Mouse (Mus musculus): ENCODE data around the gene Adam1b. TPM values are rescaled to one million over a fixed set of nuclear protein-coding genes. Genes with fewer than 3 reads are reported as not detected.
"Not testable (repeated sequence)": the region's sequence is repeated elsewhere in the genome, so short reads cannot be mapped to it uniquely, and the experiment has no call there.

Gene Adam1b
- polyA plus RNA-seq (2017; shearing (Covaris generic)), result not detected

GRCm38 (mm10) chr5:121503231-121503630 lies at the start of gene Adam1b:
Gene Adam1b (minus strand): TSS chr5:121503435.
- no peak for ATAC-seq

DNA sequence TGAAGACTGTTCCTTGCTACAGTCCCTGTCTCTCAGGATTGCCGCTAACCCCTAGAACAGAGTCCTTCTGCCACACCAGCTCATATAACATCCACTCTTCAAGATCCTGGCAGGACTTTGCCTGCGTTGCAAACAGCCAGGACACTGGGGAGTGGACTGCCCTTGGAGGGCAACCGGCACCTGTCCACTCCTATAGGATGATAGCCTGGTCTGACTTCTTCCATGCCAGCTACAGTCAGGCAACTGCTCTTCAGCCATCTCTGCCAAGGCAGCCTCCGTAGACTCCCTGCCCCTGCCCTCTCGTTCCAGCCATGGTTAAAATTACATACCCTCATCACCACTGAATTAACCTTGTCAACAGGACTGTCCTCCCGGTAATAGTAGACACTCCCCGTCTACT lies 46.0 kb upstream of the Adam1b start:
- no peak for ATAC-seq

GRCm38 (mm10) chr5:121547084-121547483 lies 43.8 kb upstream of the Adam1b start:
- no peak for ATAC-seq

GRCm38 (mm10) chr5:121546530-121546895 lies 43.3 kb upstream of the Adam1b start:
- no peak for ATAC-seq

DNA sequence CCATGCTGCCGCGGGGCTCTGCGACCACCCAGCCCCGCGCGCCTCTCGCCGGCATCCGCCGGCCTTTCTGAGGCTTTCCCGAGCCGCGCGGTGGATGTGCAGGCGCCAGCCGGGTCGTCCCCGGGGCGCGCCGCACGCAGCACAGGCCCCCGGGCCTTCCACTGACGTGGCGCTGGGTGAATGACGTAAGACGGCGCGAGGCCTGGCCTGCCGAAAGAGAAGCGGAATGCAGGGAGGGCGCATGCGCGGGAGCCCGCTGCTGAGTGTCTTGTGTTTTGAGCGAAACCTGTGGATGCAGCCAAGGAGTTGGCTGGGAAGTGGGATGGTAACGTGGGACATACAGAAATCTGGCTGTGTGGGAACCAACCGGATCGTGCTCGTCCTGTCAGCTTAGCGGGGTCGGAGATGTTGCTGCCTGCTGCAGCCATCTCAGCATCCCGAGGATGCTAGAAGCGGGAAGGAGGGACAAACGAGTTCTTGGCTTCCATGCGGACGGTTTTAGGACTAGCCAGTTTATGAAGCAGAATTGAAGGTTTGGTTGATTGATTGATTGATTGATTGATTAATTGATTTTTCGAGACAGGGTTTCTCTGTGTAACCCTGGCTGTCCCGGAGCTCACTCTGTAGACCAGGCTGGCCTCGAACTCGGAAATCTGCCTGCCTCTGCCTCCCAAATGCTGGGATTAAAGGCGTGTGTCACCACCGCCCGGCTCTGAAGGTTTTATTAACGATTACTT lies 42.7 kb upstream of the Adam1b start, which contains the start of gene Mapkapk5:
TSS of gene Mapkapk5 (minus strand) at position 113 of the 737 bp plus-strand sequence.
- peak; percentile 89 for ATAC-seq

GRCm38 (mm10) chr5:121544910-121545792 lies 41.9 kb upstream of the Adam1b start, which contains the start of the genes Adam1a and Gm42878:
Gene Adam1a (minus strand): TSS chr5:121545482.
Gene Gm42878 (minus strand): TSS chr5:121545482.
- peak; percentile 28 for ATAC-seq

- ATAC-seq, result no peak
Measured at GRCm38 (mm10) chr5:121543370-121543769, 40.1 kb upstream of the Adam1b start.

DNA sequence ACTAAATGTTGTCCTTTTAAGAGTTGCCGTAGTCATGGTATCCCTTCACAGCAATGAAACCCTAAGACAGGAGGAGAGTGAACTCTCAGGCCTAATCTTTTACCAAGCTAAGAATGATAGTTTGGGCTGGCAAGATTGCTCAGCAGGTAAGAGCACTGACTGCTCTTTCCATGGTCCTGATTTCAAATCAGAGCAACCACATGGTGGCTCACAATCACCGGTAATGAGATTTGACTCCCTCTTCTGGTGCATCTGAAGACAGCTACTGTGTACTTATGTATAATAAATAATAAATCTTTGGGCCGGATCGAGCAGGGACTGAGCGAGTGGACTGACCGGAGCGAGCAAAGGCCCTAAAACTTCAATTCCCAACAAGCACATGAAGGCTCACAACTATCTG lies 38.0 kb upstream of the Adam1b start:
- no peak for ATAC-seq

DNA sequence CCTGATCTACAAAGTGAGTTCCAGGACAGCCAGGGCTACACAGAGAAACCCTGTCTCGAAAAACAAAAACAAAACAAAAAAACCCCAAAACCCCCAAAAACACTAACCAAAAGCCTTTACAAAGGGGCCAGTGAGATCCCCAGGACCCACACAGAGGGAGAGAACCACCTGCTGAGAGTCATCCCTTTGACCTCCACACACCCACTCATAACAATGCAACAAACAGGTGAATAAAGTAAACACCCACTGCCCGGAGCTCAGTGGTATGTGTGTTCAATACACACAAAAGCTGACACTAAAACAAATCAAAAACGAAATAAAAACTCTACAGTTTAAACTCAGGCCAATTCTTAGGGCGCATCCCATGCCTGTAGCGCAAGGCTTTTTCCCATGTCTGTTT lies 36.8 kb upstream of the Adam1b start:
- ATAC-seq, result no peak

GRCm38 (mm10) chr5:121537588-121537987 lies 34.4 kb upstream of the Adam1b start:
- no peak for ATAC-seq

DNA sequence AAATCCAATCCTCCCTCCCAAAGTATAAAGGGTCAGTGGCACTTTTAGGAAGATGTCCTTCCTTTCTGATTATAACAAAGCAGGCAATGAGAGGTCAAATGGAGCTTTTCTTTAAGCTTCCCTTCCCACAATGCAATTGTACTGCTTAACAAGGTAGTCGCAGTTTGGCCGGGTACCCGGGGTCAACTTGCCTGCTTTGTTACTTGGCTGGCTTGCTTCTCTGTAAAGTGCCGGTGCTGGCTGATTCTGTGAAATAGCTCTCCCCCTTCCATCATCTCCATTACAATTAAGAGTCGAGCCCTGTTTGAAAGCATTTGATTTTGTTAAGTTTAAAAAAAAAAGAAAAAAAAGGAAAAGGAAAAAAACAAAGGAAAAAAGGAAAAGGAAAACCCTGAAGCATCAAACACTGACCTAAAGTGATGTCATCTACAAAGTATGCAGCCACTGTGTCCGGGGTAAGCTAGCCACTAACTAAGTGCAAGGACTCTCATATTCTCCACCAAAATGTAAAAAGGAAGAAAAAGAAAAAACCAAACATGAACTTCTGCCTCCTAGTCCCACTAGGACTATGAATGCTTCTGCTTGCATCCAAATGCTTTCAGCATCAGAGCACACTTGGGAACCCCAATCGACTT lies 33.8 kb upstream of the Adam1b start:
- ATAC-seq, result no peak

GRCm38 (mm10) chr5:121535116-121535515 lies 31.9 kb upstream of the Adam1b start:
- no peak for ATAC-seq

- ATAC-seq, result no peak
Measured at GRCm38 (mm10) chr5:121534521-121534920, 31.3 kb upstream of the Adam1b start.

DNA sequence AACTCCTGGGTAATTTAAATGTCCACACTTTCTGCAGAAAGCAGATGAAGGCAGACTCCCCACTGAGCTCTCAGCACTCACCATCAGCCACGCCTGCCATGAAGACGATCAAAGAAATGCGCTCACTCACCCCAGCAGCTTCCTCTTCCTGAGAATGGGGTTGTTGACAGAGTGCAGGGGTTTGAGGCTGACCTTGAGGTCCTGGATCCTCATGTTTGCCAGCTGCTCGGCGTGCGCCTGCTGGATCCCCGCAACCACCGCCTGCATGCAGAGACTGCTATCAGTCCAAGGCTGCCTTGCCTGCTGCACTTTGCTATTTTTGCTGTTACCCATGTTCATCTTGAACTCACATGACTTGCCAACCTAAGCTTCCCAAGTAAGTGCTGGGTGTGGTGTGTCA lies 23.7 kb upstream of the Adam1b start:
- ATAC-seq, result no peak

DNA sequence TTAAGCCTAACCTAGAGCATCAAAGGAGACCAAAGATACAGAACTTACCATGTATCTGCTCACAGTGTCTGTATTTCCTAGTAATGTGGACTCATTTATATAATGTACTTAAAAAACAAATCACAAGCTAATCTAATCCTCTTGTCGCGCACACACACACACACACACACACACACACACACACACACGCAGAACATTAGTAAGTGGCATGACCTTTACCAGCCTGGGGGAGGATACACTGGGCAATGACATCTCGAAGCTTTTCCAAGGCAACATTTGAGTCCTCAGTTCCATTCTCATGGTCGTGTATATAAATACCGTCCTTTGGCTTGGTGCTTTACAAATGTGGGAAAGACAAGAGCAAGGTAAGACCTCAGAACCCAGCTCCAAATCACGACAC lies 23.3 kb upstream of the Adam1b start:
- no peak for ATAC-seq

DNA sequence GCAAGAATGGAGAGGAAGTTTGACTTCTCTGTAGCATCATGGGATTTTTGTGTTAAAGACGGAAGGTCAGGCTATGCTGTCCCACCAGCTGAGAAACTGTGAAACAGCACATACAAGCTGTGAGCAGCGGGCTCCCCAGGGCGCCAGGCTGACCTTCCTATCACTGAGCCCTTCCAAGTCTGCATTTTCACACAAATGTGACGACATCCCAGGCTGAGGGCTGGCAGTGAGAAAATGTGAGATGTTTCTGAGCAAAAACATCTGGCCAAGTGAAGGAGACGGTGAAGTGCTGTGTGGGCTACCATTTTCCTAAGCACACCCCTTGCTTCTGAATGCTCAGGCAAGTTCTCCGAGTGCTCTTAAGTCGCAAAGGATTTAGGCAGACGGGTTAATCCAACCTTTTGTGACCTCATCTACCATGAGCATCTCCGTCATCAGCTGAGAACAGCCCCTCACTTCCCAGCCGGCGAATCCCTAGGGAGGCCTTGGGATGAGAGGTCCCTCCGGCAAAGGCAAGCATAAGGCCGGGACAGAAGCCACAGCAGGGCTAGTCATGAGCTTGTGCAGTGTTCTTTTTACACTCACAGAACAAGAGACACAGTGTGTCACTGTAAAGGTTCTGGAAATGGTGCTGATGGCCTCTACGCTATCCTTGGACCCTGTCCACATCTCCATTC lies 22.7 kb upstream of the Adam1b start:
- ATAC-seq, result no peak

DNA sequence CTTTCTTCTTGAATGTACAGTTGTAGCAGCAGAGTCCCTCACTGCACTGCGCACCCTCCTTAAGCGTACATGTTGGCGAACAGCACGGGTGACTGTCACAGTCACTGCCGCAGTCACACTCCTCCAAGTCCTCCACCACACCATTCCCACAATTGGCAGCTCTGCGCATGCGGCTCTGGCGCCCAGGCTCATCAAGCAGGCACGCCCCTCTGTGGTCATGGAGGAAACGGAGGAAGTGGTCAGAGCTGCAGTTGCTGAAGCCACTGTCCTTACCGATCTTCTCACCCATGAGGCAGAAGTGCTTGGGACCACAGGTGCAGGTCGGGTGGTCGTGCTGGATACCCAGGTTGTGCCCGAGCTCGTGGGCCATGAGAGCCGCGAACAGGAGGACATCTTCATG lies 16.5 kb upstream of the Adam1b start:
- not testable (repeated sequence) for ATAC-seq

- ATAC-seq, result no peak
Measured at GRCm38 (mm10) chr5:121518983-121519382, 15.7 kb upstream of the Adam1b start.

DNA sequence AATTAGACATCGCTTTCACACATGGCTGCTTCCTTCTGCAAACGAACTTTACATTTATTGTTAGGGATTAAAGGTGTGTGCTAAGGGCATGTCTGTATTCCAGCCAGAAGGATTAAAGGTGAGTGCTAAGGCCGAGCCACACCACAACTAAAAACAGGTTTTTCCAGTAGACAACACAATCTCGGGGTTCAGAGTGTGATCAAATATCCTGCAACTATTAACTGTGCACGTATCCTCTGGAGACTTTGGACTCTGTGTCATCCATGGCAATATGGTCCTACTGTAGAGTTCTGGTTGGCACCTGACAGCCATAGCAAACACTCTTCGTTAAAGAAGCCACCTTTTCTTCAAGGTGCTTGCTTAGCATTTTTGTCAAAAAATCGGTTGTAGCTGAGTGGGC lies 6.8 kb upstream of the Adam1b start:
- ATAC-seq, result no peak

DNA sequence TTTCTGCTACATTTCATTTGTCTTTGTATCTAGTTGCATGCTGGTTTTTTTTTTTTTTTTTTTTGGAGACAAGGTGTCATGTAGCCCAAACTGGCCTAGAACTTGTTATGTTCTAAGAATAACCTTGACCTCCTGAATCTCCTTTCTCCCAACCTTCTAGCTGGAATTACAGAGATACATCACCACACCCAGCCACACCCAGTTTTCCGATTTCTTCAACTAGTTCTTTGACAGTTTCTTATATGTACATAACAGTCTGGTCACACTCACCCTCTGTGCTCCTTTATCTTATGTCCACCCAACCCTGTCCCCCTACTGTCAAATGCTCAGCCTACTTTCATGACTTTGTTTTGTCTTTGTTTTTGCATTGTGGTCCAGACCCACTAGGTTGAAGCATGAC lies 3.6 kb upstream of the Adam1b start:
- ATAC-seq, result no peak

DNA sequence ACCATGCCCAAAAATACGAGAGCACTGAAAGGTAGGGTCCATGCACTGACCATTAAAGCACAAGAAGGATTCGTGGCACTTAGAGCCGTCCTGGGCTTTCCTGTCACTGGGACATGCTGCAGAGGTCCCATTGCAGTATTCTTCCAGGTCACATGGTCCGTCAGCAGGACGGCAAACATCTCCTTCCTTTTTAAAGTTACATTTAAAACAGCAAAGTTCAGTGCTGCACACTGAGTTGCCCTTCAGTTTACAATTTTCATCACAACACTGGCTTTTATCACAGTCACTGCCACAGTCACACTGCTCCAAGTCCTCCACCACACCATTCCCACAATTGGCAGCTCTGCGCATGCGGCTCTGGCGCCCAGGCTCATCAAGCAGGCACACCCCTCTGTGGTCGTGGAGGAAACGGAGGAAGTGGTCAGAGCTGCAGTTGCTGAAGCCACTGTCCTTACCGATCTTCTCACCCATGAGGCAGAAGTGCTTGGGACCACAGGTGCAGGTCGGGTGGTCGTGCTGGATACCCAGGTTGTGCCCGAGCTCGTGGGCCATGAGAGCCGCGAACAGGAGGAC lies 1.7 kb downstream of the Adam1b start:
- ATAC-seq, result not testable (repeated sequence)

GRCm38 (mm10) chr5:121500719-121501118 lies 2.5 kb downstream of the Adam1b start:
- no peak for ATAC-seq

All from activated CD4-positive, CD25-positive, alpha-beta regulatory T cell, adult 4 months (primary cell).